In genomic region chr12:81033389-81034041, GRCm38 (mm10) we compare ENCODE assay signal across 9 mouse cellular contexts. TPM values are rescaled to one million over a fixed set of nuclear protein-coding genes. Genes with fewer than 3 reads are reported as not detected.
DNase-seq lines count a peak whose midpoint lies in the region; ATAC-seq and TF ChIP-seq lines count a peak whose summit lies in the region.
"Had no signal": no experiment of that assay in that cellular context is flagged by ENCODE, and none has a peak within 500 bp of the region (broad histone marks: within the 10 kb centered on the region; RNA-seq: fewer than 3 reads in every experiment).

No protein-coding gene starts in this region.

- peak overlapping the region; percentile 27; the same call in 1 of the 2 replicates for H3K27ac ChIP-seq in limb, embryonic 14.5 days (replicated peaks; ENCODE audit: low read depth, low read length)
- H3K27ac ChIP-seq in heart, adult 2 months: no peak overlapping the region

- no peaks in the 10 kb centered on the region for H3K79me2 ChIP-seq in heart, adult 2 months (replicated peaks; ENCODE audit: control insufficient read depth, insufficient read depth, low read length)

- H3K4me1 ChIP-seq in limb, embryonic 14.5 days (ENCODE audit: control insufficient read depth, insufficient read depth, low read length): peaks cover 10% of the 10 kb centered on the region
- H3K4me1 ChIP-seq in heart, adult 2 months (ENCODE audit: control insufficient read depth, insufficient read depth, low read length): no peaks in the 10 kb centered on the region

- peaks cover 2% of the 10 kb centered on the region; the same call in 1 of the 2 replicates for H3K27me3 ChIP-seq in limb, embryonic 14.5 days (ENCODE audit: control insufficient read depth, insufficient read depth, low read length)
- H3K27me3 ChIP-seq in heart, adult 2 months (ENCODE audit: control insufficient read depth, insufficient read depth, low read length): no peaks in the 10 kb centered on the region

- H3K9me3 ChIP-seq in limb, embryonic 14.5 days (ENCODE audit: control insufficient read depth, low read length): no peaks in the 10 kb centered on the region

- peak; percentile 47; the same call in 1 of the 2 replicates for ATAC-seq in frontal cortex, adult (ENCODE audit: low TSS enrichment)
- peak; percentile 75 for ATAC-seq in limb, embryonic 14.5 days (ENCODE audit: low FRiP score, low read depth)
- ATAC-seq in megakaryocyte, adult 5-6 weeks (ENCODE audit: poor library complexity, severe bottlenecking): no peak

- H3K4me2 ChIP-seq in limb, embryonic 14.5 days (replicated peaks; ENCODE audit: low read depth, low read length, severe bottlenecking): no peak overlapping the region
- H3K4me2 ChIP-seq: lung, embryonic 14.5 days had no signal

- no peak for DNase-seq in frontal cortex, postnatal 25 days (ENCODE audit: low spot score in 2 of 2)
- DNase-seq in frontal cortex, adult 2 months (ENCODE audit: extremely low spot score in 1 of 2, low spot score in 1 of 2): peak; percentile 14 to 22
- peak; percentile 15 for DNase-seq in limb, embryonic 14.5 days (ENCODE audit: low spot score)
- DNase-seq in right cerebral cortex, postnatal 25 days: peak; percentile 19
- no peak for DNase-seq in lung, adult 18-20 months
- DNase-seq in heart, adult 2 months: no peak
- DNase-seq: lung, embryonic 14.5 days had no signal

- TF ChIP-seq EP300 in heart, adult 2 months (IDR thresholded peaks at IDR 0.05; ENCODE audit: insufficient read depth, low read depth, low read length): no peak

- 46% methylated on average over 15 of the region's 15 CpGs for WGBS in limb, embryonic 14.5 days
- 67% methylated on average over 15 of the region's 15 CpGs for WGBS in heart, adult 2 months

- intact Hi-C loops in heart, adult 2 months (cut with DNase I): no loop called here

- no peak for TF ChIP-seq CTCF in heart, adult 2 months (IDR thresholded peaks at IDR 0.05)

- H3K4me3 ChIP-seq in limb, embryonic 14.5 days (replicated peaks; ENCODE audit: low read length): no peak overlapping the region
- H3K4me3 ChIP-seq in heart, adult 2 months: no peak overlapping the region

- no peak for TF ChIP-seq POLR2A in limb, embryonic 14.5 days (IDR thresholded peaks at IDR 0.05; ENCODE audit: borderline replicate concordance, extremely low read depth, insufficient read depth, insufficient read length)
- TF ChIP-seq POLR2A in heart, adult 2 months (IDR thresholded peaks at IDR 0.05; ENCODE audit: insufficient read depth, low read depth, low read length): no peak

- H3K9ac ChIP-seq in limb, embryonic 14.5 days (ENCODE audit: low read depth, low read length, severe bottlenecking): no peak overlapping the region
- H3K9ac ChIP-seq in heart, adult 2 months (ENCODE audit: low read depth, low read length): no peak overlapping the region
- H3K9ac ChIP-seq: lung, embryonic 14.5 days had no signal

- H3K36me3 ChIP-seq in limb, embryonic 14.5 days (ENCODE audit: control insufficient read depth, insufficient read depth, low read length): no peaks in the 10 kb centered on the region
- no peaks in the 10 kb centered on the region for H3K36me3 ChIP-seq in heart, adult 2 months (ENCODE audit: control insufficient read depth, insufficient read depth, low read length)

RNA-seq across cellular contexts. Expression of gene Smoc1, which starts 6.9 kb away (rescaled TPM):
- 24.3 and 26.2 TPM in 2 replicates for polyA plus RNA-seq in frontal cortex, adult 2 months (2012; rRNA removed)
- 16.3 and 17.5 TPM in 2 replicates for polyA plus RNA-seq in limb, embryonic 14.5 days (2012; rRNA removed)
- polyA plus RNA-seq in limb, embryonic 14.5 days (2014; fragmentation: Nextera tagmentation; extraction: Ambion mirVana): 8.1 and 8.5 TPM in 2 replicates
- total RNA-seq in megakaryocyte, adult 5-6 weeks (2015): 0.18 and 0.25 TPM in 2 replicates
- total RNA-seq in megakaryocyte, adult 5-6 weeks (2017): 0.18 TPM in 1 of 2 replicates, not detected in the other
- total RNA-seq in heart, adult 2 months (2021): 1 to 10 TPM; 4.8 to 6.2 TPM
- 6.9 and 8.0 TPM in 2 replicates for polyA plus RNA-seq in heart, adult 2 months (2012; rRNA removed)

Comparison
In these comparisons a context has a peak if more than half of its experiments do, and no peak if none do; other contexts are left out.
1. DNase-seq: peak in frontal cortex, adult 2 months (2 of 2), limb, embryonic 14.5 days (single experiment) and right cerebral cortex, postnatal 25 days (single experiment); none in frontal cortex, postnatal 25 days (0 of 2), lung, adult 18-20 months (0 of 2) and heart, adult 2 months (0 of 2).